Mouse (Mus musculus): ENCODE measurements around the gene Abcd3. TPM values are rescaled to one million over a fixed set of nuclear protein-coding genes. Genes with fewer than 3 reads are reported as not detected.

The Abcd3 gene
- polyA plus RNA-seq, 1 experiment from 2014 or later, result 94.1 TPM

- ATAC-seq (no peak), DNase-seq (ENCODE audit: low spot score) (peak; percentile 41)
- TF ChIP-seq CTCF (IDR thresholded peaks at IDR 0.05) (no peak), EP300 (IDR thresholded peaks at IDR 0.05) (no peak)
- Histone ChIP-seq H3K4me3 (ENCODE audit: low read depth, low read length) (no peak overlapping the region), H3K9me3 (ENCODE audit: low read length) (no peaks in the 10 kb centered on the region), H3K27ac (ENCODE audit: low read length) (no peak overlapping the region), H3K9ac (replicated peaks; ENCODE audit: low read depth) (no peak overlapping the region), H3K36me3 (ENCODE audit: insufficient read depth, low read length) (no peaks in the 10 kb centered on the region), H3K4me2 (replicated peaks; ENCODE audit: low read depth, low read length) (peak overlapping the region; percentile 4; the same call in 1 of the 2 replicates), H3K27me3 (replicated peaks; ENCODE audit: insufficient read depth, low read length) (no peaks in the 10 kb centered on the region), H3K4me1 (ENCODE audit: insufficient read depth, low read depth, low read length) (peaks cover 13% of the 10 kb centered on the region; the same call in 1 of the 2 replicates)
- WGBS, result 39% methylated on average over 14 of the region's 14 CpGs
Measured at GRCm38 (mm10) chr3:121720801-121721690, 94.1 kb downstream of the Abcd3 start.

GRCm38 (mm10) chr3:121719701-121720100, 95.4 kb downstream of the Abcd3 start:
- Histone ChIP-seq H3K9me3 (ENCODE audit: low read length) (no peaks in the 10 kb centered on the region), H3K4me3 (ENCODE audit: low read depth, low read length) (no peak overlapping the region), H3K9ac (replicated peaks; ENCODE audit: low read depth) (no peak overlapping the region), H3K27me3 (replicated peaks; ENCODE audit: insufficient read depth, low read length) (no peaks in the 10 kb centered on the region), H3K4me1 (ENCODE audit: insufficient read depth, low read depth, low read length) (peaks cover 13% of the 10 kb centered on the region; the same call in 1 of the 2 replicates), H3K4me2 (replicated peaks; ENCODE audit: low read depth, low read length) (no peak overlapping the region), H3K27ac (ENCODE audit: low read length) (no peak overlapping the region), H3K36me3 (ENCODE audit: insufficient read depth, low read length) (no peaks in the 10 kb centered on the region)
- 68% methylated on average over 3 of the region's 3 CpGs for WGBS
- ATAC-seq, result no peak
- DNase-seq (ENCODE audit: low spot score), result no peak
- TF ChIP-seq CTCF (IDR thresholded peaks at IDR 0.05) (no peak), EP300 (IDR thresholded peaks at IDR 0.05) (no peak)

- TF ChIP-seq CTCF (IDR thresholded peaks at IDR 0.05) (no peak), EP300 (IDR thresholded peaks at IDR 0.05) (no peak)
- no peak for DNase-seq (ENCODE audit: low spot score)
- no peak for ATAC-seq
- Histone ChIP-seq H3K4me2 (replicated peaks; ENCODE audit: low read depth, low read length) (no peak overlapping the region), H3K9me3 (ENCODE audit: low read length) (no peaks in the 10 kb centered on the region), H3K4me3 (ENCODE audit: low read depth, low read length) (no peak overlapping the region), H3K27me3 (replicated peaks; ENCODE audit: insufficient read depth, low read length) (no peaks in the 10 kb centered on the region), H3K9ac (replicated peaks; ENCODE audit: low read depth) (no peak overlapping the region), H3K36me3 (ENCODE audit: insufficient read depth, low read length) (no peaks in the 10 kb centered on the region), H3K4me1 (ENCODE audit: insufficient read depth, low read depth, low read length) (peaks cover 14% of the 10 kb centered on the region; the same call in 1 of the 2 replicates), H3K27ac (ENCODE audit: low read length) (no peak overlapping the region)
- 71% methylated on average over 8 of the region's 8 CpGs for WGBS
Measured at GRCm38 (mm10) chr3:121718679-121719078, 96.4 kb downstream of the Abcd3 start.

- no peak for ATAC-seq
- Histone ChIP-seq H3K27me3 (replicated peaks; ENCODE audit: insufficient read depth, low read length) (no peaks in the 10 kb centered on the region), H3K9me3 (ENCODE audit: low read length) (no peaks in the 10 kb centered on the region), H3K4me2 (replicated peaks; ENCODE audit: low read depth, low read length) (no peak overlapping the region), H3K4me1 (ENCODE audit: insufficient read depth, low read depth, low read length) (0 out of 2 replicates have a peak, but pooled peaks cover 6% of the 10 kb centered on the region), H3K27ac (ENCODE audit: low read length) (no peak overlapping the region), H3K4me3 (ENCODE audit: low read depth, low read length) (no peak overlapping the region), H3K36me3 (ENCODE audit: insufficient read depth, low read length) (no peaks in the 10 kb centered on the region), H3K9ac (replicated peaks; ENCODE audit: low read depth) (no peak overlapping the region)
- no peak for DNase-seq (ENCODE audit: low spot score)
- 81% methylated on average over 5 of the region's 5 CpGs for WGBS
- no peak for TF ChIP-seq CTCF (IDR thresholded peaks at IDR 0.05)
- TF ChIP-seq EP300 (IDR thresholded peaks at IDR 0.05), result no peak
Measured at GRCm38 (mm10) chr3:121716480-121716879, 98.6 kb downstream of the Abcd3 start.

- no peaks in the 10 kb centered on the region for H3K27me3 ChIP-seq (replicated peaks; ENCODE audit: insufficient read depth, low read length)
- TF ChIP-seq CTCF (IDR thresholded peaks at IDR 0.05), result no peak
- TF ChIP-seq EP300 (IDR thresholded peaks at IDR 0.05), result no peak
- 62% methylated on average over 6 of the region's 6 CpGs for WGBS
Measured at GRCm38 (mm10) chr3:121715741-121716459, 99.2 kb downstream of the Abcd3 start.

GRCm38 (mm10) chr3:121715336-121715735, 99.8 kb downstream of the Abcd3 start:
- no peak for TF ChIP-seq EP300 (IDR thresholded peaks at IDR 0.05)
- TF ChIP-seq CTCF (IDR thresholded peaks at IDR 0.05), result no peak
- H3K4me3 ChIP-seq (ENCODE audit: low read depth, low read length), result no peak overlapping the region
- H3K4me1 ChIP-seq (ENCODE audit: insufficient read depth, low read depth, low read length), result 0 out of 2 replicates have a peak, but pooled peaks cover 6% of the 10 kb centered on the region
- H3K36me3 ChIP-seq (ENCODE audit: insufficient read depth, low read length), result no peaks in the 10 kb centered on the region
- H3K9me3 ChIP-seq (ENCODE audit: low read length), result no peaks in the 10 kb centered on the region
- DNase-seq (ENCODE audit: low spot score), result no peak
- H3K27ac ChIP-seq (ENCODE audit: low read length), result no peak overlapping the region
- no peak overlapping the region for H3K4me2 ChIP-seq (replicated peaks; ENCODE audit: low read depth, low read length)
- no peak for ATAC-seq
- no peaks in the 10 kb centered on the region for H3K27me3 ChIP-seq (replicated peaks; ENCODE audit: insufficient read depth, low read length)
- no peak overlapping the region for H3K9ac ChIP-seq (replicated peaks; ENCODE audit: low read depth)

More at GRCm38 (mm10) chr3:121715741-121716459, 99.2 kb downstream of the Abcd3 start:
- Histone ChIP-seq H3K4me1 (ENCODE audit: insufficient read depth, low read depth, low read length) (0 out of 2 replicates have a peak, but pooled peaks cover 6% of the 10 kb centered on the region), H3K27ac (ENCODE audit: low read length) (no peak overlapping the region), H3K4me3 (ENCODE audit: low read depth, low read length) (no peak overlapping the region), H3K9me3 (ENCODE audit: low read length) (no peaks in the 10 kb centered on the region), H3K36me3 (ENCODE audit: insufficient read depth, low read length) (no peaks in the 10 kb centered on the region), H3K4me2 (replicated peaks; ENCODE audit: low read depth, low read length) (no peak overlapping the region), H3K9ac (replicated peaks; ENCODE audit: low read depth) (no peak overlapping the region)
- DNase-seq (ENCODE audit: low spot score) (no peak), ATAC-seq (no peak)

Measured in lung, postnatal 0 days (tissue).